Mouse (Mus musculus) lung, embryonic 16.5 days (tissue): ENCODE measurements at regions not wholly inside any gene's neighbourhood (a gene's known extent, or its start where the extent isn't known, plus 50 kb on each side); places are given as distances from the start of the nearest gene placed in this dataset.

ENCODE experiments used
- ATAC-seq: fragments of 200-750 bp; cut with Nextera tagmentation; 2 replicates; pipeline ENCODE4 v1.8.0; 2017; ENCODE audit warnings: low read depth, mild to moderate bottlenecking, moderate library complexity
- H3K27ac ChIP-seq: fragments of 300-500 bp; sonication (generic); 2 replicates; pipeline ENCODE4 v1.5.1; 2014; ENCODE audit warnings: mild to moderate bottlenecking, control low read depth, low read length
- H3K27me3 ChIP-seq: fragments of 300-500 bp; sonication (generic); 2 replicates; pipeline ENCODE4 v1.6.1; 2014; ENCODE audit warnings: low read depth, low read length, mixed read lengths; ENCODE audit not compliant: control insufficient read depth, insufficient read depth
- H3K36me3 ChIP-seq: fragments of 300-500 bp; sonication (generic); 2 replicates; pipeline ENCODE4 v1.6.1; 2014; ENCODE audit warnings: low read length; ENCODE audit not compliant: control insufficient read depth, insufficient read depth
- H3K4me1 ChIP-seq: fragments of 300-500 bp; sonication (generic); replicated peaks from 2 replicates; pipeline ENCODE4 v1.6.1; 2014; ENCODE audit warnings: low read length, mixed read lengths; ENCODE audit not compliant: control insufficient read depth, insufficient read depth
- H3K4me2 ChIP-seq: fragments of 300-500 bp; sonication (generic); 2 replicates; pipeline ENCODE4 v1.6.1; 2014; ENCODE audit warnings: low read depth, low read length, control low read depth
- H3K4me3 ChIP-seq: fragments of 300-500 bp; sonication (generic); 2 replicates; pipeline ENCODE4 v1.5.1; 2014; ENCODE audit warnings: mild to moderate bottlenecking, low read length, control low read depth
- H3K9ac ChIP-seq: fragments of 300-500 bp; sonication (generic); 2 replicates; pipeline ENCODE4 v1.6.1; 2014; ENCODE audit warnings: low read length, control low read depth
- H3K9me3 ChIP-seq: fragments of 300-500 bp; sonication (generic); 2 replicates; pipeline ENCODE4 v1.6.1; 2016; ENCODE audit warnings: low read length; ENCODE audit not compliant: control insufficient read depth
- WGBS: fragments of 180-500 bp; shearing (Covaris S2); extraction: QIAGEN DNeasy Blood & Tissue Kit; methylation state at CpG from one replicate; pipeline ENCODE4 v1.1.7; 2014; 5-methylcytosine and 5-hydroxymethylcytosine counted together

GRCm38 (mm10) chr3:70463221-70463620 is 455.8 kb downstream of the Otol1 start:
- no peak overlapping the region for H3K9ac ChIP-seq
- H3K4me2 ChIP-seq: no peak overlapping the region
- no peak overlapping the region for H3K4me3 ChIP-seq
- H3K9me3 ChIP-seq: no peaks in the 10 kb centered on the region
- no peak for ATAC-seq
- no peaks in the 10 kb centered on the region for H3K27me3 ChIP-seq
- H3K27ac ChIP-seq: no peak overlapping the region
- H3K4me1 ChIP-seq: no peaks in the 10 kb centered on the region
- no peaks in the 10 kb centered on the region for H3K36me3 ChIP-seq

- no peaks in the 10 kb centered on the region for H3K9me3 ChIP-seq
- no peak overlapping the region; the same call in 1 of the 2 replicates for H3K4me2 ChIP-seq
- 22% methylated on average over 9 of the region's 9 CpGs for WGBS
- H3K36me3 ChIP-seq: no peaks in the 10 kb centered on the region
- H3K4me1 ChIP-seq: 0 out of 2 replicates have a peak, but pooled peaks cover 2% of the 10 kb centered on the region
- peak; percentile 83 for ATAC-seq
- no peak overlapping the region for H3K9ac ChIP-seq
- no peak overlapping the region for H3K27ac ChIP-seq
- H3K27me3 ChIP-seq: no peaks in the 10 kb centered on the region
- H3K4me3 ChIP-seq: no peak overlapping the region
Observed at GRCm38 (mm10) chr3:70482521-70482920, 475.1 kb downstream of the Otol1 start.

- no peak overlapping the region for H3K9ac ChIP-seq
- H3K4me2 ChIP-seq: no peak overlapping the region
- H3K4me3 ChIP-seq: no peak overlapping the region
- no peak overlapping the region for H3K27ac ChIP-seq
- WGBS: 49% methylated on average over 5 of the region's 5 CpGs
- 0 out of 2 replicates have a peak, but pooled peaks cover 2% of the 10 kb centered on the region for H3K4me1 ChIP-seq
- ATAC-seq: no peak
- H3K9me3 ChIP-seq: no peaks in the 10 kb centered on the region
- H3K36me3 ChIP-seq: no peaks in the 10 kb centered on the region
- no peaks in the 10 kb centered on the region for H3K27me3 ChIP-seq
Observed at GRCm38 (mm10) chr3:70483066-70483743, 475.8 kb downstream of the Otol1 start.

GRCm38 (mm10) chr3:70496431-70496830 is 489.0 kb downstream of the Otol1 start:
- H3K27ac ChIP-seq: no peak overlapping the region
- H3K9ac ChIP-seq: no peak overlapping the region
- H3K9me3 ChIP-seq: no peaks in the 10 kb centered on the region
- H3K27me3 ChIP-seq: no peaks in the 10 kb centered on the region
- no peak overlapping the region for H3K4me3 ChIP-seq
- 0 out of 2 replicates have a peak, but pooled peaks cover 2% of the 10 kb centered on the region for H3K4me1 ChIP-seq
- H3K4me2 ChIP-seq: no peak overlapping the region
- ATAC-seq: no peak
- H3K36me3 ChIP-seq: no peaks in the 10 kb centered on the region

- no peak overlapping the region for H3K27ac ChIP-seq
- 44% methylated on average over 5 of the region's 5 CpGs for WGBS
- peak; percentile 64 for ATAC-seq
- H3K36me3 ChIP-seq: no peaks in the 10 kb centered on the region
- H3K9ac ChIP-seq: no peak overlapping the region
- H3K4me2 ChIP-seq: no peak overlapping the region
- H3K27me3 ChIP-seq: no peaks in the 10 kb centered on the region
- H3K4me1 ChIP-seq: 0 out of 2 replicates have a peak, but pooled peaks cover 2% of the 10 kb centered on the region
- H3K9me3 ChIP-seq: no peaks in the 10 kb centered on the region
- no peak overlapping the region for H3K4me3 ChIP-seq
Observed at GRCm38 (mm10) chr3:70500245-70500858, 492.9 kb downstream of the Otol1 start.

- Histone ChIP-seq H3K27me3 (no peaks in the 10 kb centered on the region), H3K9ac (no peak overlapping the region), H3K9me3 (no peaks in the 10 kb centered on the region), H3K36me3 (no peaks in the 10 kb centered on the region), H3K4me2 (no peak overlapping the region), H3K4me1 (0 out of 2 replicates have a peak, but pooled peaks cover 2% of the 10 kb centered on the region), H3K4me3 (no peak overlapping the region), H3K27ac (peak overlapping the region; percentile 16; the same call in 1 of the 2 replicates)
- WGBS: 50% methylated on average over 9 of the region's 9 CpGs
- peak; percentile 67 for ATAC-seq
Observed at GRCm38 (mm10) chr3:70500991-70501961, 493.9 kb downstream of the Otol1 start.

GRCm38 (mm10) chr3:70533593-70534321 is 526.3 kb downstream of the Otol1 start:
- H3K4me2 ChIP-seq: no peak overlapping the region
- H3K27ac ChIP-seq: no peak overlapping the region
- ATAC-seq: no peak
- H3K4me1 ChIP-seq: no peaks in the 10 kb centered on the region
- no peaks in the 10 kb centered on the region for H3K36me3 ChIP-seq
- H3K9me3 ChIP-seq: no peaks in the 10 kb centered on the region
- WGBS: 89% methylated on average over 2 of the region's 2 CpGs
- H3K4me3 ChIP-seq: no peak overlapping the region
- no peak overlapping the region for H3K9ac ChIP-seq
- H3K27me3 ChIP-seq: no peaks in the 10 kb centered on the region

GRCm38 (mm10) chr3:70535084-70535483 is 527.7 kb downstream of the Otol1 start:
- Histone ChIP-seq H3K36me3 (no peaks in the 10 kb centered on the region), H3K4me1 (no peaks in the 10 kb centered on the region), H3K4me2 (no peak overlapping the region), H3K4me3 (no peak overlapping the region), H3K27me3 (no peaks in the 10 kb centered on the region), H3K27ac (no peak overlapping the region), H3K9me3 (no peaks in the 10 kb centered on the region), H3K9ac (no peak overlapping the region)
- 25% methylated on average over 2 of the region's 2 CpGs for WGBS
- peak; percentile 86 for ATAC-seq
